Mouse (Mus musculus) c-Kit-positive CD71-negative TER-119-negative erythroid progenitor cells, embryonic 14.5 days (primary cell): ENCODE results near the gene Irgc1.
A peak's percentile ranks its signal among the peaks of the same experiment; 100 is the strongest.
"Not testable (repeated sequence)": the region's sequence is repeated elsewhere in the genome, so short reads cannot be mapped to it uniquely, and the experiment has no call there.

Source experiments
- DNase-seq: peaks from one replicate; pipeline ENCODE4 v3.0.0-alpha.2; 2013; ENCODE audit warnings: low read depth

Gene Irgc1

DNA sequence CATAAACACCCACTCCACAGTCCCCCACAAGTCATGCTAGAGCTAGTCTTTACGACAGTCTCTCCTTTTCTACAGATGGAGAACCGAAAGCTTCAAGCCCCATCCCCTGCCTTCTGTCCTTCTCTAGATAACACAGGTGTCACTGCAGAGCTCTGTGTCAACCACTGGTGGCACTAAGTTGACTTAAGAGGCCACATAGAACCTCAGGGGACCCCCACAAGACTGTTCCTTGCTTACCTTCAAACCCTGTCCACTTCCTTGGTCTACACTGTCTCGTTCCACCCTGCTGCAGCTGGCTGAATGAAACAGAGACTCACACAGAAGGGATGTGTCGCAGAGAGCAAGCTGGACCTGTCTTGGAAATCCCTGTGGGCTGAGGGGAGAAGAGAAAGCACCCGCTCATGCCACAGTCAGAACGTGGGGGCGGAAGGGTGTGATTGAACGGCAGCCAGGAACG is at the start of gene Irgc1:
Gene Irgc1, minus strand, starts transcription at position 443 of the 457 bp plus-strand sequence.
- DNase-seq: no peak

DNA sequence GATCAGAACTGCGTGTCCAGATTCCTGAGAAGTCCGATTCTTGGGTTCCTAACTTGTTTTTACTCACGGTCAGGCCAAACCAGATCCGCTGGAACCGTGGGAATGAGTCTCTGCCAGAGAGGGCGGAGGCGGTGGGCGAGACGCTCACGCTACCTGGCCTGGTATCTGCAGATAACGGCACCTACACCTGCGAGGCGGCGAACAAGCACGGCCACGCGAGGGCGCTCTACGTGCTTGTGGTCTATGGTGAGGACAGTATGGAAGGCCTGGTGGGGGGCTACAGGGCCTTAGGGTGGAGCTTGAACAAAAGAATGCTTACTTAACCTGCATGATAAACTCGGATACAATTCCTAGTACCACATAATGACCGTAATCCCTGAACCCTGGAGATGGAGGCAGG is 49.4 kb upstream of the Irgc1 start:
- DNase-seq: no peak

DNA sequence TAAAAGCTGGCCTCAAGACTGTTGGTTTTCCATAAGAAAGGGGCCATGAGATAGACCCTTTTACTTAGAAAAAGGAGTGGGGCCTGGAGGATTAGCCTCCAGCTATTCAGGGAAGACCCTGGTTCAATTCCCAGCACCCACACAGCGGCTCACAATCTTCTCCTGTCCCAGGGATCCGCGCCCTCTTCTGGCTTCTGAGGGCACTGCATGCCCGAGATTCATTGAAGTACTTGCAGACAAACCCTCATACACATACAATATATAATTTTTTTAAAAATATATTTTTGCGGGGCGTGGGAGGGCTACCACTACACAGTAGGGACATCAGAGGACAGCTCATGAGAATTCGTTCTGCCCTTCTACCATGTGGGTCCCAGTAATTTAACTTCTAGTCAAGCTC is 48.8 kb upstream of the Irgc1 start:
- DNase-seq: peak; percentile 58

DNA sequence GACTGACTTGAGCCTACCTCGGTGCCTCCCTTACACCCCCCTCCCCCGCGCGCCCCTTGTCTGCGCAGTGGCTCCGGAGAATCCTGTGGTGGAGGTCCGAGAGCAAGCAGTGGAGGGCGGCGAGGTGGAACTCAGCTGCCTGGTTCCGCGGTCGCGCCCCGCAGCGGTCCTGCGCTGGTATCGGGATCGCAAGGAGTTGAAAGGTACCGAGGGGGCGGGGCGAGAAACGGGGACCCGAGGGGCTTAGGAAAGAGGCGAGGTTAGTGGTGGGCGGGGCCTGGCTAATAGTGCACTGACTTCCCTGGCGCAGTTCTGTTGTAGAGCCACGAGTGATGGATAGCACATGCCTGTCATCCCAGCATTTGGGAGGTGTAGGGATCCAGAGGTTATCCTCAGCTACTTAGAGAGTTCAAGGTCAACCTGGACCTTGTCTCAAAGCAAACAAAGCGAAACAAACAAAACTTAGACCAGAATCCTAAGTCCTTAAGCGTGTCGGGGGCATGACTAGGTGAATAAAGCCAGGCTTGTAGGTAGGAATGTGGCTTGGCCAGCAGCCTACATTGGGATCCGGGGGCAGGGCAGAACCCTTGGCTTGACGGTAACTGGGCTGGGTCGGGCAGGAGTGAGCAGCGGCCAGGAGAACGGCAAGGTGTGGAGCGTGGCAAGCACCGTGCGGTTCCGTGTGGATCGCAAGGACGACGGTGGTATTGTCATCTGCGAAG is 47.9 kb upstream of the Irgc1 start:
- no peak for DNase-seq

DNA sequence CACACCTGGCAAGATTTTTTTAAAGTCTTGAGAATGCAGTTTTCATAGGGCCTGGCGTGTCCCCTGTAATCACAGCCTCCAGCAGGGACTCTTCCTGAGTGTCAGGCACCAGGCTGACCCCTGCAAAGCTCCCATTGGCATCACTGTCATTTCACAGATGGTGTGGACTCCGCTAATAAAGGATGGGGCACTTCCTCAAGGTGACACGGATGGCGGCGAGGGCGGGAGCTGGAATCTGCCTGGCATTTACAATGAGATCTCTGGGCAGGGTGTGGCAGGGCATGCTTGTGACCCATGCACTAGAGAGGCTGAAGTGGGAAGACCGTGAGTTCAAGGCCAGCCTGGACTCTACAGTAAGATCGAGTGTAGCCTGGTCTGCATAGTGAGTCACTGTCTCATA is 36.2 kb upstream of the Irgc1 start:
- no peak for DNase-seq

DNA sequence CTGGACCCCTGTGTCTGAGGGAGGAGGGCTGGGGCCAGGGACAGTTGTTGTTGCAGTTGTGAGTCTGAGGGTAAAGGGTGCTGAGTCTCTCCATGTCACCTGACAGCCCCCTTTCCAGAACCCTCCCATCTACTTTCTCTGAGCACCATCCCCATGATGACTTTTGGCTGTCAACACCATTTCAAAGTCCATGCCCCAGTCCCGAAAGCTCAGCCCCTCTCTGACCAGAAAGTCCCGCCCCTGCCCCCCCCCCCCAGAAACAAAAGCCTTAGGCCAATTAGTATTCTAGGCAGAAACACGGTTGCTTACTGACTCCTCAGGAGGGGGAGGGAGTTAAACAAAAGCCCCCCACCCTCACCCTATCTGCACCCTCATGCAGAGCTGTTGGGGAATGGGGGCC is 35.3 kb upstream of the Irgc1 start:
- no peak for DNase-seq

DNA sequence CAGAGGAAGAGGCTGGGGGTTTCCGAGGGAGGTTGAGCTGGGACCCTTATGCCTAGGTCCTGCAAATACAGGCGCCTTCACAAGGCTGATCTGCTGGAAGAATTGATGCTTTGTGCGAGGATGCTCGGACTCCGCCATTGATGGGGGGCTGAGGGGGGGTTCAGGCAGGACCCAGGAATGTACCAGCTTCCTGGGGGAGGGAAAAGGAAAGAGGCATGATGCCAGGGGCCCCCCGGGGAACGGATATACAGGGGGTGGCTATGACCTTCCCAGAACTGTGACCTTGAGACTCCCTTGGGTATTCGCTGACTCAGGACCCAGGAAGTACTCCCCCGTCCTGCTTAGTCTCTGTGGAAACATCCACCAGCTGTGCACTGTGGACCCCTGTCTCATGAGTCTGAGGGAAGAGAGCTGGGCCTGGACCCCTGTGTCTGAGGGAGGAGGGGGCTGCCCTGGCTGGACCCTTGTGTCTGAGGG is 34.6 kb upstream of the Irgc1 start:
- DNase-seq: no peak

DNA sequence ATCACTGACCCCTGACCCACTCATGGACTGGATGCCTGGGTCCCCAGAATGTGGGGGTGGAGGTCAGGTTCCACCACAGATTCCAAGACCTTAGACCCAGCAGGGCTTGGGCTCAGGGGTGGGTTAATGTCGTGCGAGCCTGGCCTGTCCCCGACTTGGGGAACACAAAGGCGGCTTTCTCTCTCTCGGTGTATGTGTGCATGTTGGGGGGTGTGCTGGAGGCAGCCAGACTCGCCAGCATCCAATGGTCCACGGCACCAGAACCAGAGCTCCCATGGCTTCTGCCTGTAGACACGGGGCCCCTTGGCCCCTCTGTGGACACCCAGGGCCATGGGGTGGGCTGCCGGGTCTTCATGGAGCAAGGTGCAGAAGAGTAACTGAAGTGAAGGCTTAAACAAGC is 33.4 kb upstream of the Irgc1 start:
- no peak for DNase-seq

DNA sequence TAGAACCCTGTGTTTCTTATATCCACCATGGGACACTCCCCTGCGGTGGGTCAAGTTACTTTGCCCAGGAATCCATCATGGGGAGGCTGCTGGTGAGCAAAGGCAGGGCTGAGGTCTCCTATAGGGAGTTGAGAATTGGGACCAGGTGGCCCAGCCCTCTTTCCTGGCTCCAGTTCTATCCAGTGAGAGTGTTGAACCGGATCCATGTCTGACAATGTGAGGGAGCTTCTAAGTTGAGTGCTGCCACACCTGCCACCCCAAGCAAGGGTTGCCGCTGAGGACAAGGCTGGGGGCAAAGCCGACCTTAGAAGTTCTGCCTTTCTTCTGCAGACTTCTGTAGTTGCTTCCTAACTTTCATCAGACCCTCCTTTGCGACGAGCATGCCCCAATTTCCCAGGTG is 31.2 kb upstream of the Irgc1 start:
- not testable (repeated sequence) for DNase-seq

DNA sequence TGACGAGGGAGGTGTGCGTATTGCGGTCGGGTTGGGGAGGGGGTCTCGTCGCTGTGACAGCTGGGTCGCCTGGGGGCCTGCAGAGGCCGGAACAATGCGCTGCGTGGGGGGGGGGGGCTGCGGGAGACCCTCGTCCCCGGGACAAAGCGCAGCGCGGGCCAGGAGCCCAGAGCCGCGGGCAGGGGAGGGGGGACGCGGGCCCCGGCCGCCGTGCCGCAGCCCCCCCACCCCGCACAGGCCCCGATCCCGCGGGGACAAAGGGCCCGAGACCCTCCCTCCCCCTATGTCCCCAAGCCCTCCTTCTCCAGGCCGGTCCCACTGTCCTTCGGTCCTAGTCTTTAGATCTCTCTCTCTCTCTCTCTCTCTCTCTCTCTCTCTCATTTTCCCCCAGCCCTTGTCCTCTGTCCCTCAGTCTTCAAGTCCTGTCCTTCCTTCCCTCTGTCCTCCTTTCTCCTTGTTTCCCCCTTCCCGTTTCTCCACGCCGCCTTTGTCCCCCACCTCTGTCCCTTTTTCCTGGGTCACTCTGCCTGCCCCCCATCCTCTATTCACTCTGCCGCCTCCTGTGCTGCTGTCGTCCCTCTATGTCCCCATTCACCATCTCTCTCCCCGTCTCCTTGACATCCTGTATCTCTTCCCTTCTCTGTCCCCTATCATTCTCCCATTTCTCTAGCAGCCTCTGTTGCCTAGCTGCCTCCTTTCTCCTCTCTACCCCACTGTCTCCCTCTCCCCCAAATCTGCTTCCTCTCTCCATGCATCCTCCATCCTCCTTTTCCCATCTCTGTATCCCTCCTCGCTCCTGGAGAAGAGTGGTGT is 30.3 kb upstream of the Irgc1 start:
- no peak for DNase-seq

DNA sequence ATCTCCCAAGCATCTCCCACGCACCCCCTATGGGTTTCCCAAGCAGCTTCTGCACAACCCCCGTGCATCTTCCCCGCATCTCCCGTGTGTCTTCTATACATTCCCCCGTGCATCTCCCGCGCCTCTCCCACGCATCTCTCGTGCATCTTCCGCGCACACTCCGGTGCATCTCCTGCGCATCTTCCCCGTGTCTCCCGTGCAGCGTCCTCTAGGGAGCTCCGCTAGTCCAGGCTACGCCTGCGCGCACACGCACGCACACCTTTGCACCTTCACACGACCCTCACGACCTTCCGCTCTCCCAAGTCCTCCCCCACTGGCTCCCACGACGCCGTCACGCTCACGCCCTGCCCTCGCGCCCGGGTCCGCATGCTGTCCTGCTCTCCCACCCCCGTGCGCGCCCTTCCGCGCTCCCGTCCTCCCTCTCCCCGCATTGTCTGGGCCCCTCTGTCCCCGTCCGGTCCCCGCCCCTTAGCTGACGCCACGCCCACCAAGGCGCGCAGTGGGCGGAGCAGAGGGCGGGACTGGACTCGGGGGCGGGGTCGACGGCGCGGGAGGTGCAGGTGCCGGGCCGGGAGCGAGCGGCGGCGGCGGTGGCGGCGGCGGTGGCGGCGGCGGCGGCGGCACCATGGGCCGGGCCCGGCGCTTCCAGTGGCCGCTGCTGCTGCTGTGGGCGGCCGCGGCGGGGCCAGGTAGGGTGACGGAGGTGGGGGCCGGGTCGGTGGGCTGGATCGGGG is 29.5 kb upstream of the Irgc1 start, which contains the start of gene Cadm4:
Gene Cadm4, plus strand, starts transcription at position 550 of the 734 bp plus-strand sequence.
- DNase-seq: no peak

DNA sequence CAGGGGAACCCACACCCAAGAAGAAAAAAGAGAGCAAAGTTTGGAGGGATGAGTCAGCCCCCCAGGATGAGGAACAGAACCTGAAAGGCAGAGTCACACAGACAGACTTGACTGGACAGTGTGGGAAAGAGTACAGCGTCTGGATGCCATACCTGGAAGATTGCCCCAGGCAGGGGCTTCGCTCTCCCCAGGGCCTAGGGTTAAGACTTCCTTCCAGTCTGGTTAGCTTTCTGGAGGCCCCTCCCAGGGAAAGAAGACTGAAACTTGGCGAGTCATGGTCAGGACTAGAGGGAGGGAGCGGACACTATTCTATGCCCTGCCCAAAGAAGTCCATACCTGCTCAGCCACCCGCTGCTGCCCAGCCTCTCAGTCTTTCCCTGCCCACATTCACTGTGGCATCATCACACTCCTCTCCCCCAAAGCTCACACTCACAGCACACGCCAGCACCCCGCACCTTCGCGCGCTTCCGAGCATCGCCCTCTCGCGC is 28.9 kb upstream of the Irgc1 start:
- DNase-seq: no peak

DNA sequence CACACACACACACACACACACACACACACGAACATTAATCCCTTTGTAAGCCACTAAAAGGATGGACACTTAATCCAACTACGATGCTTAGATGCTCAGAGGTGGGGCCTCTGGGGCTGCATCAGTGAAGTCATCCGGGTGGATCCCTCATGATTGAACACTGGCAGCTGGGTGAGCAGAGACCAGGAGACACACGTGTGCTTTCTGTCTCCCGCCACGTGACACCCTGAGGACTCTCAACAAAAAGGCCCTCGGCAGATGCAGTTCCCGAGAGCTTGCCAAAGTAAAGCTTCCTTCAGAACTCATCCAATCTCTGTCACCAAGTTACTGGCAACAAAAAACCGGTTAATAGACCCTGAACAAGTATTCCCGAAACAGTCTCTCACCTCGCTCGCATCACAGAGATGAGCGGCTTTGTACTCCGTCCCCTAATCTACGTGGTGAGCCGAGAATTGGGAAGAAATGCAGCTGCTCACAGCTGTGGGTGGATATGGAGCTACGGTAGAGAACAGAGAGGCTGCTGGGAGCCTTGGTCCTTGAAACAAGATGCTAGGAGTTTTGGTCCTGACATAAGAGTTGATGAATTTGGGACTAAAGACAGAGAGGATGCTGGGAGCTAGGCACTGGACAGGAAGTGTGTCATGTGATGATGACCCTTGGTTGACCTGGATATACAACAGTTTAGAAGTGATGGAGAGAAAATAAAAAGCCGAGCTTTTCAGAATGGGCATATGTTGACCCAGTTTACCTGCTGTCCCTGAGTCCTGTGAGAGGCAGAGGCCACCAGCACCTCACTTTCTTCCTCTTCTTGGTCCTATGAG is 28.2 kb upstream of the Irgc1 start:
- DNase-seq: no peak

DNA sequence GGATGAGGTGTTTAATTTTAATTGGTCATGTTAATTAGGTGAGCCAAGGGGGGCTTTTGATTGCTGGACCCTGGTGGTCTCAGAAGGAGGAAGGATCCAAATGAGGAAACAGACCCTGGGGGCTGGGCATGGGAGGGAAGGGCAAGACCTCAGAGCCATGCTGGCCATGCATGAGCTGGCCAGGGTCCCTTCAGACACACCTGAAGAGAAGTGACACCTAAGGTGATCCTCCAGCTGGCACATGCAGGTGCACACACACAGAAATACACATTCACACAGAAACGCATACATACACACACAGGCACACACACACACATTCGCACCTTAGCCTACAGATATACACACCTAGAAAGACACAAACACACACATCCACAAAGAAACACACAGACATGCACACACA is 27.6 kb upstream of the Irgc1 start:
- no peak for DNase-seq

DNA sequence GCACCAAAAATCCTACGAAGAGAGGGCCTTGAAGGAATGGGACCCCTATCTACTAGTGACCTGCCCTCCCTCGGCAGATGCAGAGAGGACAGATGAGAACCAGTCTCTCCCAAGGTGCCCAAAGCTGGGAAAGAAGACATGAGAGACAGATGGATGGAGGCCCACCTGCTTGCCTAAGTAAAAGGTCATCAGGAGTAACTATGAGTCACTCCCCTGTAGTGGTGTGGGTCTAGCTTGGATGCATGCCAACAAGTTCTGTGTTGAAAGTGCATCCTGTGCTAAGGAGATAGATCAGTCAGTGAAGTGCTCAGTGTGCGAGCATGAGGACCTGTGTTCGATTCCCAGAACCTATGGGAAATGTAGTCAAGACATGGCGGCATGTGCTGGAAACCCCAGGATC is 26.8 kb upstream of the Irgc1 start:
- no peak for DNase-seq

DNA sequence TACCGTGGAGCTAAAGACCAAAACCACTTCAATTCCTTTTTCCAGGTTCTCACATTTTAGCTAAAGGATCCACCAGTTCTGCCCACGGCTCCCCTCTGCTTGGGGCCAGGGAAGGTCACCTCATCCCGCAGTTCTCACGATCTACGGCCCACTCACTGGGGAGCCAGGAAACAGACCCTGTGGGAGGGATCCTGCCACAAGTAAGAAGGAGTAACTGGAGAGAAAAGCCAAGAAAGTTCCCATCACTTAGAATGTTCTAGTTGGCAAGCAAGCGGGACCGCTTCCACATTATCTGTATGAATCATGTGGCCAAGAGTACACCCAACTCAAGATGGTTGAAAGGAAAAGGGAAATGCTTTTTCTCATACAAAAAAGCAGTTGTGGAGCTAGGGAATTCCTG is 24.8 kb upstream of the Irgc1 start:
- no peak for DNase-seq

DNA sequence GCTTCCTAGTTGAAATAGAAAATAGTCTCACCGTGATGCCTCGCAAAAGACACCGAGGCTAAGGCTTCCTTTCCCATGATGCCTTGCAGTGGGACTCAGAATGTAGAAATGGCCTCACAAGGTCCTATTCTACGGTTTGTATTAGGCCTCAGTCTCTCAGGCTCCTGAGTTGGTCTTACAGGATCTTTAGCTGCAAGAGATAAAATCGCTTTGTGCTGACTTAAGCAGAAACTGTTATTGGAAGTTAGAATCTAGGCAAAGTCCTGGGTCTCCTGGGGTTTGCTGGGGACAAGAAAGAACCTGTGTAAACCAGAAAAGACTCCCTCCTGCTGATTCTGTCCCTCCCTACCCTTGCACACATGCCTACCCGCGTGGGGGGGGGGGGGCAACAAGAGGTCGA is 24.2 kb upstream of the Irgc1 start:
- DNase-seq: no peak

DNA sequence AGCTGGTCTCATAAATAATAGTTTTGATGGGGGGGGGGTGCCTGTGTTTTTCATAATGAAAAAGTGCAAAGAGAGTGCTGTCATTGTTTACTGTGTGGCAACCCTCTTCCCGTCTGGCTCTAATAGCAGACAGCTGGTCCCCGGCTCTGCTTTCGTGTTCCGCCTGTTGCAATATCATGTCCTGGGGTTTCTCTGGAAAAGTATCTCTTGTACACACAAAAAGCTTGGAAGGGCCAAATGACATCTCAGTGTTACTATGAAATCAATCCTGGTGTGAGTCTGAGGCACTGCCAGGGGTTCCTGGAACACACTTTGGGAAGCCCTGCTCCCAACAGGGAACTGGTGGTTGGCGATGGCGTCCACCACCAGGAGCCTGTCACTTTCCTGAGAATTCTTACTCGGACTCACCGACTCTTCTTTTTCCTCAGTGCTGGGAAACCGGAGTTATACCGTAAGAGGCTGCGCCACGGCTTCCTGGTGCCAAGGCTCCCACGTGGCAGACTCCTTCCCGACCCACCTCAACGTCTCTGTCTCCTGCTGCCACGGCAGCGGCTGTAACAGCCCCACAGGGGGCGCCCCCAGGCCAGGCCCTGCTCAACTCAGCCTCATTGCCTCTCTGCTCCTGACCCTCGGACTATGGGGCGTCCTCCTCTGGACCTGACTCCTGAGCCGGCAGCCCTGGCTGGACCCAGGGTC is 22.9 kb upstream of the Irgc1 start:
- no peak for DNase-seq

DNA sequence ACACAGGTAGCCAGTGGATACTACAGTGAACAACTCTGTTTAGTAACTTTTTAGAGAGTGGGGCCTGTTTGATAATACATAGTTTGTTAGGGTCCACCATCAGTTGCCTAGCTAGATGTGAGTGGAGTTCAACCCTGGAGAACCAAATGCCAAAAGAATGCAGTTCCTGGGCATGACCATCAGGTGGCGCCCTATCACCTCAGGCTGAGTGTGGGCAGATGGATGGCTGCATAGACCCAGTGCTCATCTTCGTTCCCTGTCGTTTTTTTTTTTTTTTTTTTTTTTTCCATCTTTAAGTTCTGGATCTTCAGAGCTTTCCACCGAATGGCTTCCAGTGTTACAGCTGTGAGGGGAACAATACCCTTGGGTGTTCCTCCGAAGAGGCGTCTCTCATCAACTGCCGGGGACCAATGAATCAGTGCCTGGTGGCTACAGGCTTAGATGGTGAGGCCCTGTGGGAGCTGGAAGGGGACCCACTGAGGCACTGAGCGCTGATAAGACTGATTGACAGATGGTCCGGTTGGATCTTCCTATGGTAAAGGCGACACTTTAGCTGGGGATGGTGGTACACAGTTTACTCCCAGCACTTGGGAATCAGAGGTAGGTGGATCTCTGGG is 21.9 kb upstream of the Irgc1 start:
- no peak for DNase-seq

DNA sequence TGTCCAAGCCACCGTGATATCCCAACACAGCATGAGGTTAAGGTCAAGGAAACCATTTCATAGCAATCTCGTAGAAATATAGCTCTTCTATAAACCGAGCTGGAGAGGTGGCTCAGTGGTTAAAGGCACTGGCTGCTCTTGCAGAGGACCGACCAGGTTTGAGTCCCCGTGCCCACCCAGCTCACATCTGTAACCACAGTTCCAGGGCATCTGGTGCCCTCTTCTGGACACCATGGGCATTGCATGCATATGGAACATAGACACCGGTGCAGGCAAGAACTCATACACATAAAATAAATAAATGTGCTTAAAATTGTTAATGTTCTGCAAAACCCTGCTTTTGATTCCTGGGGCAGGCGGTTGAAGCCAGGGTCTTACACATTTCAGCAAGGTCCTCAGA is 20.8 kb upstream of the Irgc1 start:
- no peak for DNase-seq

DNA sequence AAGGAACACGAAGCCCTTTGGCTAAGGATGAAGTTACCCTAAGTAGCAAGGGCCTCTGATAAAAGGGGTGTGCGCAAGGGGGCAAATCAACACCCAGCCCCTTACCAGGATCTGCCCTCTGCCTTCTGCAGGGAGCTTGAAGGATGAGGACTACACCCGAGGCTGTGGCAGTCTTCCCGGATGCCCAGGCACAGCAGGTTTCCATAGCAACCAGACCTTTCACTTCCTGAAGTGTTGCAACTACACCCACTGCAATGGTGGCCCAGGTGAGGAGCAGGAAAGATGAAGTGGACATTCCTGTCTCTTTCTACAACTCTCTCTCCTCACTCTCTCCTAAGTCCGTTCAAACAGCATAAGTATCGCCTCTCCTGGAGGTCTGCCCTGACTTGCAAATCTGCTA is 20.3 kb upstream of the Irgc1 start:
- no peak for DNase-seq
